Mouse (Mus musculus) ES-CJ7 (cell line): ENCODE results near the gene Fkbp7.
A peak's percentile ranks its signal among the peaks of the same experiment; 100 is the strongest.
"Not testable (repeated sequence)": the region's sequence is repeated elsewhere in the genome, so short reads cannot be mapped to it uniquely, and the experiment has no call there.

Source experiments
- DNase-seq: peaks from one replicate; pipeline ENCODE4 v3.0.0; 2011; ENCODE audit warnings: low read depth, low spot score

Gene Fkbp7

DNA sequence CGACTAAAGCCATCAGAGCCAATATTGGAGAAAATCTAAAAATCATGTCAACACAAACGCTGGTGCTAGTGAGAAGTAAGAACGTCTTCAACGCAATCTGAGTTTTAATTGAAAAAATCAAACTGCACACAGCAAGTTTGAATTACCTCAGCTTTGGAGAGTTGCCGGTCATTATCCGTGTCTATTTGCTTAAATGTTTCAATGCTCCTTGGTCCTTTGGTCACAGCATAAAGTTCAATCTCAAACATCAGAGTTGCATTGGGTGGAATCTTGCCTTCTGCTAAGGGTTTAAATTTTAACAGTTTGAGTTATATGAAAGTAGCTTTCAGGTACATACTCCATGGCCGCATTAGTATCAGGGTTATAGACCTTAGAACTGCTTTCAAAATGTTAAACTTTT, 7.4 kb downstream of the Fkbp7 start:
- DNase-seq: no peak

DNA sequence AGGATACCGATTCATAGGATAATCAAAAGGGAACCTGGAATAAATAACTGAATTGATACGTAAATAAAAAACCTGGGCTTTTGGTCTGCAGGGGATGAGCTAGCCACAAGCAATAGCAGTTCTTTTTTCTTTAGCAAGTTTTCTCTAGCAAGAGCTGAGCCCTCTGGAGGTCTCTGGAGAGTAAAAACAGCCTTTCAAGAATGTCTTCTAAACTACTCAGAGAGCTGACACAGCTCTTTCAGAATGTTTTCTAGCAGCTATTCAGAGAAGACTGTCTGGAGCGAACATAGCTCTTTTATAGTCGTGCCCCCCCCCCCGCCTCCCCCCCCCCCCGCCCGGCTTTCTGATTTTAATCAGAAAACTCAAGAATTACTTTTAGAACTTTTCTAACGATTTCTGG, 13.5 kb downstream of the Fkbp7 start:
- no peak for DNase-seq

DNA sequence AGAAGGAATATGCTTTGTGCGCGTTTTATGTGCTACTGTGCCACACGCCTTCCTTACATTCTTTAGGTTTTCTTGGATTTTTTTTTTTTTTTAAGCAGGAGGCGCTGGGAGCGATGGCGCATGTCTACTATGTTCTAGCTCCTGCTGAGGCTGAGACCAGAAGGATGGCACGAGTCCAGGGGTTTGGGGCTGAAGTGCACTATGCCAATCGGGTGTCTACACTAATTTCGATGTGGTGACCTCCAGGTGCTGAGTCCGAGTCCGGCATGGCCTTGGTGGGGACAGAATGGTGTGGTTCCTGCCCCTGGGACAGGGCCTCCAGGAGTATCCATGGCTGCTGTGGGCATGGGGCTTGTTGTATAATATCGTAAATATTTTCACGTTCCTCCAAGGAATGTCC, 14.4 kb downstream of the Fkbp7 start:
- DNase-seq: no peak

DNA sequence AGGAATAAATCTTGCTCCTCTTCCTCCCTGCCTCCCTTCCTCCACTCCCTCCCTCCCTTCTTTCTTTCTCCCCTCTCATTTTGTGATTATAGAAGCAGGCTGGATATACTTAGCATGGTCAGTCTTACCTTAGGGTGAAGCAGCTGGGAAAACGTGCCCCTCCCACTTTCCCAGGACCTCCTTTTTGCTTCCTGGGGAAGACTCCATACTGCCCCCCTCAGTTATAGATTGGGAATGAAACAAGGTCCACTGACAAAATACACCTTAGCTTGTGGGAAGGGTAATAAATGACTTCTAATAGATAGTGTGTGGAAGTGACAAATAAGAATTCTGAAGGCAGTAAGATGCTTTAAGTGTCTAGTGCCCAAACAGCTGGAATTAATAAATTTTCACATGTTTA, 16.9 kb downstream of the Fkbp7 start:
- peak; percentile 65 for DNase-seq

DNA sequence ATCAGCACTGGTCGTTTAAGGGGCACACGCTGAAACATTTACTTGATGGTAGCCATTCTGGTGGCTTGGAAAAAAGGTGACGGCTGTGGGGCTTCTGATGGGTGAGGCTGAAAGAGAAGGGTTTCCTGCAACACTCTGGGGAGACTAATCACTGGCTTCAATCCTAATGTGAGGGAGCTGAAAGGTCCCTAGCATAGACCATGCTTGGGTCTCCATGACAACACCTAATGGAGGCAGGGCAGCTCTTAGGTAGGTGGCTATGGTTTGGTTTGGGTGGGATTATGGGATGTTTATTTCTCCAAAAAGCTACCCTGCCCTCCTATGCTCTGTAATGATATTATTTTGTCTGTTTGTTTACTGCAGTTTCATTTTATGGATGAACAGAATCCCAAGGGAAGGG, 17.5 kb downstream of the Fkbp7 start:
- DNase-seq: no peak

DNA sequence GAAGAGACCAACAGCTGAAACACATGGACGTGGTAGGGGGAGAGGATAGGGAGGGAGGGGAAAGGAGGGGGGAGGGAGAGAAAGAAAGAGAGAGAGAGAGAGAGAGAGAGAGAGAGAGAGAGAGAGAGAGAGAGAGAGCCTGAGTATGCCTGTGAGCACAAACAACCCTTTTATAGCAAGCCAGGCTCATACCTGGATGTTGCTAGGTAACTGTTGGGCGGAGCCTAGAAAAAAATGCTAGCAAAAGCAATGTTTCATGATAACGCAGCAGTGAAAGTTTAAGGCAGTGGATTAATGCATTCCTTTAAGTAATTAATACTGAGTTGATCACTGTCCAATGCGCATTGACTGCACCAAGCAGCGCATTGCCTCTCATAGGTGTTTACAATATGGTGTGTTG, 18.3 kb downstream of the Fkbp7 start:
- no peak for DNase-seq

DNA sequence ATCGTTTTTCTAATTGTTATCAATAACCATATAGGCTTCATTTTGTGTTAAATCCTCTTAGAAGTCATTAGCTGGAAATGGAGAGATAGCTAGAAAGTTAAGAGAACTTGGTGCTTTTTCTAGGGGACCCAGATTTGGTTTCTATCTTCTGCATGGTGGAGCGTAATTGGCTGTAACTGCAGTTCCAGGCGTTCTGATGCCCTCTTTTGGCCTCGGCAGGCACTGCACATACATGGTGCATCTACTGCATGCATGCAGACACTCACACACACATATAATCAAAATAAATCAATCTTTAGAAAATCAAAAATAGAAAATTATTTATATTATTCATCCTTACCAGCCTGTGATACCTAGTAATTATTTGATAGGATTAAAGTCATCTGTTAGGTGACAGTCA, 19.8 kb downstream of the Fkbp7 start:
- no peak for DNase-seq

DNA sequence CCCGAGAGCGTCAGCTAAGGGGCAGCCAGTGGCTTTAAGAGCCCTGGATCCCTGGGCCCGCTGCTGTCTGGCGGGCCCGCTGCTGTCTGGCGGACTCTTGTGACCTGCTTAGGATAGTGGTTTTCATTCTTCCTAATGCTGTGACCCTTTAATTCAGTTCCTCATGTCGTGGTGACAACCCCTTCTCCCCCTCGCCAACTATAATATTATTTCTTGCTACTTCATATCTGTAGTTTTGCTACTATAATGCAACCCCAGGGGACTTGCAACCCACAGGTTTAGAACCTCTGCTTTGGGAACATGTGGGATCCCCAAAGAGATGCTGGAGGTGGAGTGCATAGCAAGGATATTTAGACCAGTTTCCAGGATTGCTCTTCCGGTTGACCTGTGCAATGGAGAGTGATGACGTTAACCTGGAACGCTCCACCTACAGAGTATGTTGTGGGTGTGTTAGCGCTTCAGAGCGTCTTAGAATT, 24.2 kb downstream of the Fkbp7 start:
- peak; percentile 54 for DNase-seq

DNA sequence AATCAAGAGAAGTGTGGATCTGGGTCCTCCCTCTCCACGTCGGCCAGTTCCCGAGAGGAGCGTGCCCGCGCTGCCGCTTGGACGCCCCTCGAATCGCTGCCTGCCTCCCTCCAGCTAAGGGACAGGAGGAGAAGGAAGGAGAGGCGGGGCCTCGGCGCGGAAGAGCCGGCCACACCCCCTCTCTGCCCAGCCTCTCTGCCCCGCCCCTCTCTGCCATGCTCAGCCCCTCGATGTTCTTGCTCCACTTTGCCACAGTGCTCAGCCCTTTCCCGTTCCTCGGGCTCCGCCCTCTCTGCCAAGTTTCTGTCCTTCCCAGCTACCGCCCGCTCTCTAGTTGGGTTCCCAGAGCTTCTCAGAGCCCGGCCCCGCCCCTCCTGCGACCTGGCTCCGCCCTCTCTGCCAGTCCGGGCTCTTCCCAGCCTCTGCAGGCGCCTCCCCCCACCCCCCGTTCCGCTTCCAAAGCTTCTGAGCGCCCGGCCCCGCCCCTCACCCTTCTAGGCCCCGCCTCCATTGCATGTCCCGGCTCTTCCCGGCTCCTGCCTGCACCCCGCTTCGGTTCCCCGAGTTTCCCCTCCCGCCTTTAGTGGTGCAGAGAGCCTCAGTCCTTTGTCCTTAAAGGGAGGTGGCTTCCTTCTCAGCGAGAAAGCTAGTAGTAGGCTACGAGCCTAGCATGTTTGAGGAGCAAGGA, 24.9 kb downstream of the Fkbp7 start, which contains the start of the genes Prkra and Pjvk:
Prkra (minus strand) TSS at position 133 of the 688 bp plus-strand sequence.
Pjvk (plus strand) TSS at position 594 of the 688 bp plus-strand sequence.
- DNase-seq: peak; percentile 97

DNA sequence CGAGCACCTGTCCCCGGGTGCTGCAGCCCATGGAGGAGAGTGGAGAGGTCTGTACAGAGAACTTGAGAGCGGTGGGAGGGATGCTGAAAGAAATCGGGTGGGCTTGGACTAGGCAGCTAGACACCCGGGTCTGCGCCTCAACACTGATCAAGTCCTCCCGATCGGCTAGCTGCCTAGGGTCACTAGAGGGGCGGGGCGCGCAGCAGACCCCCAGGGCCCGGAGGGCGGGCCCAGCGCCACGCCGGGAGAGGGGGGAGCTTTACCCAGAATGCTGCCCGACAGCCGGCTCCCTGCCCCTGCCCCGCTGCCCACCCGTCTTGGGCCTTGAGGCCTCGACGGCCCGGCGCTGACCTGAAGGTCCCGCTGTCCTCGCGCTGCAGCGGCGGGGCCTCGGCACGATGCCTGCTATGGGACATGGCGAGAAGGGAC, 25.5 kb downstream of the Fkbp7 start:
- DNase-seq: no peak

DNA sequence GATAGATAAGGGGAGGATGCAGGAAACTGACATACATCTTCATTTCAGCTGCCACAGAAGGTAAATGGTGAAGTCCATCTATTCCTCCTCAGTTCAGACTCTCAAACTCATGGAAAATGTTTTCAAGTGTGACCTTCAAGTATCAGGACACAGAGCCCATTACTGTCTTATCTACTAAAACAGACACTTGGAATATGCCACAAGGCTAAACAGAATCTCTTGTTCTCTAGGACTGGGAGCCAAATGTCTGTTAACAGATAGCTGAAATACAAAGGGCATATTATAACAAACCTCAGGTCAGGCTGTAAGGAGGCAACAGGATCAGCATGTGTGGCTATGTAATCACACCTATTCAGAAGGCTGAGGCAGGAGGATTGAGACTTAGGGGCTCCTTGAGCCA, 29.1 kb downstream of the Fkbp7 start:
- DNase-seq: no peak

DNA sequence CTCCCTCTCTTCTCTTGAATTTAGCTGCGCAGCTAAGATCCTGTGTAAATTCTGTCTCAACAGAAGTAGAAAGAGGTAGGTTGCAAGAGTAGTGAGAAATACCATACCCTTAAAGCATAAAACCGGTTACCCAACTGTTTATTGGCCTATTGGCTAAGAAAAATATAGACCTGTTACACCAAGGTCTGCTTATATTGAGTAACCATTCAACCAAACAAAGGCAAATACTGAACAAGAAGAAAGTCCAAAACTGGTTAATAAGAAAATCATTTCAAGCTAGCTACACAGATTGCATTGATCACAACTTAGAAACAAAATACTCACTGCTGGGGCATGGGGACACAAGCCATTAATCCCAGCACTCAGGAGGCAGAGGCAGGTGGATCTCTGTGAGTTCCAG, 33.3 kb downstream of the Fkbp7 start:
- no peak for DNase-seq

DNA sequence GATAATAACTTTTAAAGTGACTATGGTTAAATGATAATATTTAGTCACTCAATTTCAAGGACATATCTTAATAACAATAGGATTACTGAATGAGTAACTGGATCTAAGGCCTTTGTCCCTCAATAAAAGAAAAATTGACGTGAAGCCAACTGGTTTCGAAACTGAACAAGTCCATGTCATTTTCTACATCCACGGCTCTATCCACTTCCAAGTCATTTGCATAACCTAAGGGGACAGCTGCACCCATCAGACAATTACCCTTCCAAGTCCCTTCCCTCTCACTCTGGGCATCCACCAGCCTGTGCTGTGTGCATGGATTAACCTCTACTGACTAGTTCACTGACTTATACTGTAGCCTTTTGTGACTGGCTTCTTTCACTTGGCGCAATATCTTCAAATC, 41.3 kb downstream of the Fkbp7 start:
- DNase-seq: no peak

DNA sequence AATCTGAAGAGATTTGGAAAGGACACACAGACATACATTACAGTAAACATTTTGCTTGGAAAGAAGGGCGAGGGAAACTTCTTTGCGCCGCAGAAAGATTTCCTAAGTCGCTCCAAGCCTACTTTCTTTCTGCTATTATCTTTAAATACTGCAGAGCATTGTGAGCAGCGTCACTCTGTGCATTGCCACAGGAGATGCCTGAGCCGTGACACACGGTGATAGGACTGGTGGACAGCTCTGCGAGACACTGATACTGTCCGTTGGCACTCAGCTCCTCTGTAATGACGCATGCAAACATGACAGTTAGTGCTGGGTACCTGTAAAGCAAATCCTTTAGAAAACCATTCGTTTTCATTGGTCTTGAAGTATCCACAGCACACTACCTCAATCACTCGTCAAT, 42.6 kb downstream of the Fkbp7 start:
- DNase-seq: no peak

DNA sequence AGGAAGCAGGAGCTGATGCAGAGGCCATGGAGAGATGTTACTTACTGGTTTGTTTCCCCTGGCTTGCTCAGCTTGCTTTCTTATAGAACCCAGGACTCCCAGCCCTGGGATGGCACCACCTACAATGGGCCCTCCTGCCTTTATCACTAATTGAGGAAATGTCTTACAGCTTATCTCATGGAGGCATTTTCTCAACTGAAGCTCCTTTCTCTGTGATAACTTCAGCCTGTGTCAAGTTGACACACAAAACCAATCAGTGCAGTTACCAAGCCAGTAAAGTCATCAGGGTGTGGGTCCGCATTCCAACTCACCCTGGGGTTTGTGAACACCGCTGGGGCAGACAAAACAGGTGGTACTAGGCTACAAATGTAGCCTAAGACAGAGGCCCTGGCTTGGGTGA, 50.6 kb downstream of the Fkbp7 start:
- DNase-seq: not testable (repeated sequence)

DNA sequence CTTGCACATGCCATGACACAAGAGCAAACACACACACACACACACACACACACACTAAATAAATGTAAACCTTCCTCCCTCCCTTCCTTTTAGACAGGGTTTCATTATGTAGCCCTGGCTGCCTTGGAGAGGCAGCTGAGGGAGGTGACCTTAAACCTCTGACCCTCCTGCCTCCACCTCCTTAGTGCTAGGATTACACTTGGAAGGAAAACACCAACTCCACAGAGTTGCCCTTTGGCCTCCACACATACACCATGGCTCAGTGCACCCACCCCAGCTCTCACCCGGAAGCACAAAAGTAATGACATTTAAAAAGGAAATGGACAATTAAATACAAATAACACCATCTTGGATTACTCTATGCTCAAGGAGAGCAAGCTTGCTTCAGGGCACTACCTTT, 51.2 kb downstream of the Fkbp7 start:
- no peak for DNase-seq

DNA sequence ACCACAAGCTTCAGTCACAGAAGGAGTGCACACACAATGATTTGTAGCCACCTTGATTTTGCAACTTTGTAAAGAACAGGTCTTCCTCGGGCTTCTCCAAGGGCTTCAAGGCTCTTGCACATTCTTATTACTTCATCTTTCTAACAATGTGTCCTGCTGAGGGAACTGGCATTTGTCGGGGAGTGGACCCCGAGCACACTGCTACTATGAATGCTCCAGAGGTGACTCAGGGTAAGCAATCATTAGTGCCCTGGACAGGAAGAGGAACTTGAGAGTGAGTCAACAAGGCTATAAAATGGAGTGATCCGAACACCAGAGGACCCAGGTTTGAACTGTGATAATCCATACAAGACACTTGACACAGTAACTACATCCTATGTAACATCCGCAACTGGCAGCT, 52.7 kb downstream of the Fkbp7 start:
- no peak for DNase-seq

DNA sequence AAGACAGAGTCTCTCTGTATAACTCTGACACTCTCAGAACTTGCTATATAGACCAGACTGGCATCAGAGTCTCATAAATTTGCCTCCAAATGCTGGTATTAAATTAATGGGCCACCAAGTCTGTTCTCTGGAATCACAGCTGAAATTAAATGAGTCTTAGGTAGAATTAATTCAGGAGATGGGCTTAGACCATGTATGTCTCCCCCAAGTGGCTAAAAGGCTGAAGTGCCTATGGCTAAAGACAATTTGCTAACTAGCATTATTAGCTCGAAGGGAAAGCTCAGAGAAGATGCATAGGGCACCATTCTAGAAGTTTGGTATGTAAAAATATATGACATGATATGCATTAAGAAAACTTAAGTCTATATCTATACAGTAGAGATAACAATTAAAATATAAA, 54.8 kb downstream of the Fkbp7 start:
- peak; percentile 31 for DNase-seq
